Mouse (Mus musculus): ENCODE results near the gene Paf1.

- TF ChIP-seq CTCF (IDR thresholded peaks at IDR 0.05; ENCODE audit: insufficient read depth, low read length) (no peak), POLR2A (IDR thresholded peaks at IDR 0.05; ENCODE audit: borderline replicate concordance, extremely low read depth, low read depth, low read length) (peak; percentile 60; the same call in 1 of the 2 replicates)
These were observed 48.0 kb downstream of the Paf1 start for GRCm38 (mm10) chr7:28440739-28441138.

Data from lung, adult 2 months (tissue).